Mouse (Mus musculus) retina, adult 2 months (tissue): Measurements from ENCODE around the gene Tgfbr3.
"Not testable (repeated sequence)": the region's sequence is repeated elsewhere in the genome, so short reads cannot be mapped to it uniquely, and the experiment has no call there.

Experiments
- DNase-seq: peaks from one replicate; pipeline ENCODE4 v3.0.0-alpha.2; 2012; ENCODE audit warnings: low read depth, low spot score

The Tgfbr3 gene

GRCm38 (mm10) chr5:107240276-107240675, 49.2 kb downstream of the Tgfbr3 start:
- no peak for DNase-seq

- no peak for DNase-seq
Measured at GRCm38 (mm10) chr5:107237971-107238426, 51.4 kb downstream of the Tgfbr3 start.

- no peak for DNase-seq
Measured at GRCm38 (mm10) chr5:107236975-107237374, 52.5 kb downstream of the Tgfbr3 start.

GRCm38 (mm10) chr5:107236039-107236438, 53.4 kb downstream of the Tgfbr3 start:
- no peak for DNase-seq

- no peak for DNase-seq
Measured at GRCm38 (mm10) chr5:107233366-107234354, 55.8 kb downstream of the Tgfbr3 start.

- no peak for DNase-seq
Measured at GRCm38 (mm10) chr5:107230189-107230588, 59.2 kb downstream of the Tgfbr3 start.

GRCm38 (mm10) chr5:107229037-107229436, 60.4 kb downstream of the Tgfbr3 start:
- DNase-seq = no peak

GRCm38 (mm10) chr5:107227580-107227979, 61.8 kb downstream of the Tgfbr3 start:
- DNase-seq = no peak

- no peak for DNase-seq
Measured at GRCm38 (mm10) chr5:107224820-107225417, 64.5 kb downstream of the Tgfbr3 start.

GRCm38 (mm10) chr5:107224151-107224550, 65.3 kb downstream of the Tgfbr3 start:
- DNase-seq = no peak

- not testable (repeated sequence) for DNase-seq
Measured at GRCm38 (mm10) chr5:107223483-107223882, 65.9 kb downstream of the Tgfbr3 start.

GRCm38 (mm10) chr5:107223029-107223428, 66.4 kb downstream of the Tgfbr3 start:
- no peak for DNase-seq

- DNase-seq = no peak
Measured at GRCm38 (mm10) chr5:107222670-107223005, 66.8 kb downstream of the Tgfbr3 start.

GRCm38 (mm10) chr5:107221892-107222669, 67.3 kb downstream of the Tgfbr3 start:
- DNase-seq = no peak

- DNase-seq = no peak
Measured at GRCm38 (mm10) chr5:107220936-107221335, 68.5 kb downstream of the Tgfbr3 start.

GRCm38 (mm10) chr5:107219883-107220282, 69.5 kb downstream of the Tgfbr3 start:
- DNase-seq = no peak

- no peak for DNase-seq
Measured at GRCm38 (mm10) chr5:107219318-107219717, 70.1 kb downstream of the Tgfbr3 start.

- no peak for DNase-seq
Measured at GRCm38 (mm10) chr5:107218594-107218993, 70.8 kb downstream of the Tgfbr3 start.

GRCm38 (mm10) chr5:107217139-107217538, 72.3 kb downstream of the Tgfbr3 start:
- no peak for DNase-seq

- DNase-seq = no peak
Measured at GRCm38 (mm10) chr5:107213373-107214132, 75.9 kb downstream of the Tgfbr3 start.

- DNase-seq = no peak
Measured at GRCm38 (mm10) chr5:107211830-107212370, 77.5 kb downstream of the Tgfbr3 start.
